Mouse (Mus musculus) liver, embryonic 16.5 days (tissue): ENCODE results near the gene Tnrc6c. TPM values are rescaled to one million over a fixed set of nuclear protein-coding genes. Genes with fewer than 3 reads are reported as not detected.

ENCODE experiments used
- ATAC-seq: fragments of 200-750 bp; cut with Nextera tagmentation; 2 replicates; pipeline ENCODE4 v1.8.0; 2017; ENCODE audit warnings: low read depth, mild to moderate bottlenecking, moderate number of reproducible peaks, moderate library complexity
- H3K27ac ChIP-seq: fragments of 300-500 bp; sonication (generic); 2 replicates; pipeline ENCODE4 v1.5.1; 2014; ENCODE audit warnings: mild to moderate bottlenecking, low read length
- H3K27me3 ChIP-seq: fragments of 300-500 bp; sonication (generic); 2 replicates; pipeline ENCODE4 v1.6.1; 2014; ENCODE audit warnings: low read depth, low read length, mixed read lengths; ENCODE audit not compliant: control insufficient read depth, insufficient read depth
- H3K36me3 ChIP-seq: fragments of 300-500 bp; sonication (generic); 2 replicates; pipeline ENCODE4 v1.6.1; 2014; ENCODE audit warnings: mild to moderate bottlenecking; ENCODE audit not compliant: control insufficient read depth, insufficient read depth
- H3K4me1 ChIP-seq: fragments of 300-500 bp; sonication (generic); 2 replicates; pipeline ENCODE4 v1.6.1; 2014; ENCODE audit warnings: low read depth, low read length, mixed read lengths; ENCODE audit not compliant: control insufficient read depth
- H3K4me2 ChIP-seq: fragments of 300-500 bp; sonication (generic); 2 replicates; pipeline ENCODE4 v1.6.1; 2014; ENCODE audit warnings: low read depth, low read length, mixed read lengths
- H3K4me3 ChIP-seq: fragments of 300-500 bp; sonication (generic); 2 replicates; pipeline ENCODE4 v1.5.1; 2014; ENCODE audit warnings: low read depth, mild to moderate bottlenecking, low read length
- H3K9ac ChIP-seq: fragments of 300-500 bp; sonication (generic); 2 replicates; pipeline ENCODE4 v1.6.1; 2014; ENCODE audit warnings: low read depth, low read length
- H3K9me3 ChIP-seq: fragments of 300-500 bp; sonication (generic); replicated peaks from 2 replicates; pipeline ENCODE4 v1.6.1; 2016; ENCODE audit warnings: low read length; ENCODE audit not compliant: control insufficient read depth
- WGBS: fragments of 180-500 bp; shearing (Covaris S2); extraction: QIAGEN DNeasy Blood & Tissue Kit; methylation state at CpG from one replicate; pipeline ENCODE4 v1.1.7; 2014; ENCODE audit not compliant: insufficient replicate concordance; 5-methylcytosine and 5-hydroxymethylcytosine counted together
- polyA plus RNA-seq: library from polyadenylated mRNA; unstranded; fragments of >200 nt; fragmentation: Nextera tagmentation; extraction: Ambion mirVana; gene quantifications from 2 replicates; pipeline ENCODE4 v1.2.1, GENCODE M21; 2015

Gene Tnrc6c
- polyA plus RNA-seq, 1 experiment from 2014 or later: 2.1 TPM

GRCm38 (mm10) chr11:117628312-117628779, 25.7 kb upstream of the Tnrc6c start:
- Histone ChIP-seq H3K9ac (no peak overlapping the region), H3K27me3 (peaks cover 26% of the 10 kb centered on the region), H3K9me3 (no peaks in the 10 kb centered on the region), H3K27ac (no peak overlapping the region), H3K36me3 (no peaks in the 10 kb centered on the region), H3K4me1 (no peaks in the 10 kb centered on the region), H3K4me3 (no peak overlapping the region), H3K4me2 (no peak overlapping the region)
- 15% methylated on average over 9 of the region's 9 CpGs for WGBS
- no peak for ATAC-seq

- no peak overlapping the region for H3K9ac ChIP-seq
- ATAC-seq: no peak
- WGBS: 67% methylated on average over 2 of the region's 2 CpGs
Measured at GRCm38 (mm10) chr11:117629865-117630264, 24.2 kb upstream of the Tnrc6c start.

GRCm38 (mm10) chr11:117630868-117631565, 23.1 kb upstream of the Tnrc6c start:
- Histone ChIP-seq H3K9me3 (no peaks in the 10 kb centered on the region), H3K4me3 (no peak overlapping the region), H3K4me2 (no peak overlapping the region), H3K4me1 (no peaks in the 10 kb centered on the region), H3K36me3 (no peaks in the 10 kb centered on the region), H3K27me3 (peaks cover 28% of the 10 kb centered on the region), H3K9ac (no peak overlapping the region), H3K27ac (no peak overlapping the region)
- no peak for ATAC-seq
- 67% methylated on average over 10 of the region's 11 CpGs for WGBS

More at GRCm38 (mm10) chr11:117629865-117630264, 24.2 kb upstream of the Tnrc6c start:
- Histone ChIP-seq H3K27ac (no peak overlapping the region), H3K4me1 (no peaks in the 10 kb centered on the region), H3K9me3 (no peaks in the 10 kb centered on the region), H3K36me3 (no peaks in the 10 kb centered on the region), H3K4me3 (no peak overlapping the region), H3K27me3 (peaks cover 26% of the 10 kb centered on the region), H3K4me2 (no peak overlapping the region)

GRCm38 (mm10) chr11:117633310-117633709, 20.8 kb upstream of the Tnrc6c start:
- H3K27me3 ChIP-seq: peaks cover 15% of the 10 kb centered on the region
- no peaks in the 10 kb centered on the region for H3K9me3 ChIP-seq
- H3K4me1 ChIP-seq: no peaks in the 10 kb centered on the region
- no peak overlapping the region for H3K4me3 ChIP-seq
- WGBS: 60% methylated on average over 3 of the region's 3 CpGs
- no peaks in the 10 kb centered on the region for H3K36me3 ChIP-seq
- H3K9ac ChIP-seq: no peak overlapping the region
- no peak overlapping the region for H3K4me2 ChIP-seq
- no peak overlapping the region for H3K27ac ChIP-seq
- ATAC-seq: no peak

GRCm38 (mm10) chr11:117638386-117638785, 15.7 kb upstream of the Tnrc6c start:
- WGBS: 56% methylated on average over 7 of the region's 7 CpGs
- Histone ChIP-seq H3K27me3 (peaks cover 7% of the 10 kb centered on the region; the same call in 1 of the 2 replicates), H3K4me2 (no peak overlapping the region), H3K36me3 (no peaks in the 10 kb centered on the region), H3K4me1 (no peaks in the 10 kb centered on the region), H3K4me3 (no peak overlapping the region), H3K27ac (no peak overlapping the region), H3K9ac (no peak overlapping the region), H3K9me3 (no peaks in the 10 kb centered on the region)
- ATAC-seq: no peak

- Histone ChIP-seq H3K27me3 (peaks cover 7% of the 10 kb centered on the region; the same call in 1 of the 2 replicates), H3K36me3 (no peaks in the 10 kb centered on the region), H3K4me2 (no peak overlapping the region), H3K9ac (no peak overlapping the region), H3K27ac (no peak overlapping the region), H3K4me1 (no peaks in the 10 kb centered on the region), H3K4me3 (no peak overlapping the region), H3K9me3 (no peaks in the 10 kb centered on the region)
- WGBS: 44% methylated on average over 11 of the region's 11 CpGs
- no peak for ATAC-seq
Measured at GRCm38 (mm10) chr11:117638809-117639208, 15.3 kb upstream of the Tnrc6c start.

GRCm38 (mm10) chr11:117639331-117639970, 14.6 kb upstream of the Tnrc6c start:
- H3K9ac ChIP-seq: no peak overlapping the region
- WGBS: 44% methylated on average over 7 of the region's 7 CpGs
- no peak overlapping the region for H3K4me2 ChIP-seq
- no peak overlapping the region for H3K27ac ChIP-seq
- no peaks in the 10 kb centered on the region for H3K4me1 ChIP-seq
- no peaks in the 10 kb centered on the region for H3K9me3 ChIP-seq
- H3K36me3 ChIP-seq: no peaks in the 10 kb centered on the region
- H3K27me3 ChIP-seq: peaks cover 7% of the 10 kb centered on the region; the same call in 1 of the 2 replicates
- ATAC-seq: no peak
- H3K4me3 ChIP-seq: no peak overlapping the region

GRCm38 (mm10) chr11:117642181-117642580, 11.9 kb upstream of the Tnrc6c start:
- Histone ChIP-seq H3K27me3 (peaks cover 4% of the 10 kb centered on the region; the same call in 1 of the 2 replicates), H3K4me1 (no peaks in the 10 kb centered on the region), H3K9ac (no peak overlapping the region), H3K36me3 (no peaks in the 10 kb centered on the region), H3K27ac (no peak overlapping the region), H3K4me3 (no peak overlapping the region), H3K4me2 (no peak overlapping the region), H3K9me3 (no peaks in the 10 kb centered on the region)
- WGBS: 71% methylated on average over 2 of the region's 2 CpGs
- no peak for ATAC-seq

GRCm38 (mm10) chr11:117643240-117643639, 10.8 kb upstream of the Tnrc6c start:
- H3K27me3 ChIP-seq: peaks cover 3% of the 10 kb centered on the region; the same call in 1 of the 2 replicates
- H3K27ac ChIP-seq: no peak overlapping the region
- no peak overlapping the region for H3K9ac ChIP-seq
- no peaks in the 10 kb centered on the region for H3K36me3 ChIP-seq
- H3K4me2 ChIP-seq: no peak overlapping the region
- H3K4me1 ChIP-seq: no peaks in the 10 kb centered on the region
- H3K4me3 ChIP-seq: no peak overlapping the region
- ATAC-seq: no peak
- WGBS: 65% methylated on average over 10 of the region's 10 CpGs
- H3K9me3 ChIP-seq: no peaks in the 10 kb centered on the region
